Mouse (Mus musculus) cortical plate, adult 2 months (tissue): ENCODE measurements at regions not wholly inside any gene's neighbourhood (a gene's known extent, or its start where the extent isn't known, plus 50 kb on each side); places are given as distances from the start of the nearest gene placed in this dataset.

Source experiments
- CTCF ChIP-seq: fragments of 200-500 bp; IDR thresholded peaks from 2 replicates; pipeline ENCODE4 v1.5.1; 2011; ENCODE audit warnings: mild to moderate bottlenecking, control low read depth, low read length; ENCODE audit not compliant: insufficient read depth; ENCODE audit errors: extremely low read depth
- POLR2A ChIP-seq: fragments of 200-500 bp; IDR thresholded peaks from 2 replicates; pipeline ENCODE4 v1.6.1; 2011; ENCODE audit warnings: mild to moderate bottlenecking, low read length, control low read depth; ENCODE audit not compliant: insufficient read depth; ENCODE audit errors: extremely low read depth

- TF ChIP-seq CTCF (no peak), POLR2A (no peak)
These were observed 348.0 kb upstream of the Tnp1 start for GRCm38 (mm10) chr1:73363549-73364299.
